Mouse (Mus musculus) inflammation-experienced regulatory T-cells, adult 16 weeks (primary cell): ENCODE measurements around the gene Timm17a. TPM values are rescaled to one million over a fixed set of nuclear protein-coding genes. Genes with fewer than 3 reads are reported as not detected.

Experiments used
- polyA plus RNA-seq: library from polyadenylated mRNA; unstranded; fragments of 100-300 nt; shearing (Covaris generic); gene quantifications from one replicate; pipeline ENCODE4 v1.2.1, GENCODE M21; 2017

The Timm17a gene
- 139 TPM for polyA plus RNA-seq

DNA sequence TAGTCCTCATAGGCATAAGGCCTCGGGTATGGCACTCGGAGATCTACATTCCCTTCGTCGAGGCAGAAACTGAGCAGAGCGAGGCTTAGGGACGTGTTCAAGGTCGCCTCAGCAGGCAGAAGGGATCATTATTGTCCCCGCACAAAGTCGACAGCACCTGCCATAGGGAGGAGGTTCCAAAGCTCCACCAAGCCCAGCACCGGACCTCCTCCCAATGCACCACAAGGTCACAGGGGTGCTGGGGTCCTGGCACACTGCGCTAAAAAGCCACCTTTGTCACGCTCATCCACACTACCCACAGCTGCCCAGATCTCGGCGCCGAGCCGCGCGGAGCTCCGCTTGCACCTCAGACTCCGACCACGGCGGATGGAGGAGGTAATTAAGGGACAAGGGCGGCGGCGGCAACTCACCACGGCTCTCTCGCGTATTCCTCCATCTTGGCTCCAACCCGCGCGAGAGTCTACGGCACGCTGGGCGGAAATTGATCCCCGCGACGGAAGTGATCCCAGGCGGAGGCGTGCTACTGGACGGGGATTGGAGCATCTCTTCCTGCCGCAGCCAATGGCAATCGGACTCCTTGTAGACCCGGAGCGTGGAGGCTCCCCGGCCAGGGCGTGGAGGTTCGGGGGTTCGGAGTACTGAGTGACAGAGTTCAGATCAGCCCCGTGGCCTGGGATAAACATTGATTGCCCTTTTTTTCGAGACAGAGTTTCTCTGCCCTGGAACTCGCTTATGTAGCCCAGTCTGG lies at the start of gene Timm17a:
Gene Timm17a (minus strand): TSS at position 495 of the 748 bp plus-strand sequence.

DNA sequence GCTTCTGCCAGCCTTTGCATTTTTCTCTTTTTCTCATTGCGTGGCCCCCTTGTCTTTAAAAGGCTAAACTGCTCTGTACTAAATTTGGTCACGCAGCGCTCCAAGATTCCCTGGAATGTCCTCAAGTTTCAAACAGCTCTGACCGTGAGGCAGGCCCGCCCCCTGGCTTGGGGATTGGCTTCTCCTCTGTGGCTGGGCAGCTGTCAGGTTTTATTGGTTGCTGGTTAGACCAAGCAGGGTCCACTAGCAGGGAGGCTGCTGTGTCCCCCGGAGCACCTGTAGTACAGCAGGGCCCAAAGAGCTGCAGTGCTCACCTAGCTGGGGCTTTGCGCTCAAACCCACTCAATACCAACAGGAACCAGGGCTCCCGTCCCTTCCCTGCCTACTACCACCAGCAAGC lies 11.0 kb upstream of the Timm17a start, which contains the start of gene Lmod1:
Gene Lmod1 (plus strand): TSS at position 237 of the 400 bp plus-strand sequence.

DNA sequence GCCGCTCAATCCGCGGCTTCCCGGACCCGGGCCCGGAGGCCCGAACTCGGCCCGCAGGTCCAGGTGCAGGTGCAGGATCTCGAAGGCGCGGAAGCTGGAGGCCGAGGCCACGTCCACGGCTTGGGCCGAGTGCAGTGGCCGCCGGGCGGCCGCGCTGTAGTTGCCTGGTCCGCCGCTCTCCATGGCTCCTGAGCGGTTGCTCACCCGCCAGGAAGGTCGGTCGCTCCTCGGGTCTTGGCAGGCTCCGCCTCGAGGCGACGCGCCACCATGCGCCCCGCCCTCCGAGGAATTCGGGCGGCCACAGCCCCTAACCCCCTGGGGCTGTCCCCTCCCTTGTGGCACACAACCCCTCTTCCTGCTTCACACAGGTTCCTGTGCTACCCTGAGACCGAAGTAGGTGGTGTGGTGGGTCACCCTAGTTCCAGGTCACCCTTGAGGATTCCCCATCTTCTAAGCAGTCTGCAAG lies 29.7 kb downstream of the Timm17a start, which contains the start of gene Rnpep:
Gene Rnpep (minus strand): TSS at position 259 of the 466 bp plus-strand sequence.

DNA sequence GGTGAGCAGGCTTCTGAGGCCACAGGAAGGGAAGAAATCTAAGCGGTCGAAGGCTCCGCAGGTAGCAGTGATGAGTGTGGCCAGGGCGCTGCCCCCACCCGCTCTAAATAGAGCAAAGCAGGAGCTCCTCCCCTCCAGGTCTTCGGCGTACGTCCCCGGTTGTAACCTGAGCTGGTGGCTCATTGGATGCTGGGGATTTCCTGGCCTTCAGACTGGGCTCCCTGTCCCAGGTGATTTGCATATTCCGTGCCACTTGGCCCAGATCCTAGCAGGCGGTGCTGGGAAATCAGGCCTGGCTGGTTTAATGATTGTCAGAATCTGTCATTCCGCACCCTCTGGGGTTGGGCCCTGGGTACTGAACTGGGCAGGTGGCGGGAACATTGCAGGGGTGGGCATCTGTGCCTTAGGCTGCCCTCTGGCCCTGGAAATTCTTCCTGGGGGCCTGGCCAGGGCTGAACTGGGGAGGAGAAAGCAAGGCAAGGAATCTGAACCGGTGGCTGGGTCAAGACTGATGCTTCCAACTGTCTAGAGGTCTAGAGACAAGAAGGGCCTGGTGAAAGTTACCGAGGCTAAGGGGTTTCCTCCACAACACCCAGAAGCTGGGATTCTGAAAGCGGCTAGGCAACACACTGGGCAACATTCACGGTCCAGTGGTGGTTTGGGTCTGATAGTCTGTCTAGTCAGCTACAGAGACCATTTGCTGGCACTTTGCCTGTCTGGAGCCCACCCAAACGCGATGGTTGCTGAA lies 55.0 kb downstream of the Timm17a start, which contains the start of gene Elf3:
Gene Elf3 (minus strand): TSS at position 189 of the 748 bp plus-strand sequence.

Other genes starting within 250 kb of the Timm17a start
- gene Lgr6, start 208.5 kb downstream of the Timm17a start, polyA plus RNA-seq = 0.16 TPM
- 344 TPM for gene Ptpn7, start 181.1 kb downstream of the Timm17a start, polyA plus RNA-seq
- 12.4 TPM for gene Arl8a, start 167.0 kb downstream of the Timm17a start, polyA plus RNA-seq
- gene Gpr37l1, start 146.1 kb downstream of the Timm17a start, polyA plus RNA-seq = not detected
- gene Elf3, start 55.2 kb downstream of the Timm17a start, polyA plus RNA-seq = not detected
- gene Rnpep, start 29.7 kb downstream of the Timm17a start, polyA plus RNA-seq = 42.7 TPM
- gene Lmod1, start 11.0 kb upstream of the Timm17a start, polyA plus RNA-seq = not detected
- gene Shisa4, start 61.5 kb upstream of the Timm17a start, polyA plus RNA-seq = not detected
- gene Ipo9, start 116.7 kb upstream of the Timm17a start, polyA plus RNA-seq = 81.6 TPM